Mouse (Mus musculus) common myeloid progenitor, adult 5-6 weeks (primary cell): ENCODE data around the gene Cela3b. TPM values are rescaled to one million over a fixed set of nuclear protein-coding genes. Genes with fewer than 3 reads are reported as not detected.
A peak's percentile ranks its signal among the peaks of the same experiment; 100 is the strongest.
"Not testable (repeated sequence)": the region's sequence is repeated elsewhere in the genome, so short reads cannot be mapped to it uniquely, and the experiment has no call there.

Experiments used
- ATAC-seq: replicated peaks from 2 replicates; pipeline ENCODE4 v1.8.0; 2016; ENCODE audit warnings: low read depth, mild to moderate bottlenecking, moderate TSS enrichment, inconsistent platforms; ENCODE audit not compliant: poor library complexity, severe bottlenecking
- total RNA-seq: library from RNA; stranded (forward); fragments of 200-1000, 187-1606 nt; gene quantifications from 2 replicates; pipeline ENCODE4 v1.2.3, GENCODE M21; 2017

Cela3b gene
- total RNA-seq, 1 experiment from 2014 or later, result not detected

DNA sequence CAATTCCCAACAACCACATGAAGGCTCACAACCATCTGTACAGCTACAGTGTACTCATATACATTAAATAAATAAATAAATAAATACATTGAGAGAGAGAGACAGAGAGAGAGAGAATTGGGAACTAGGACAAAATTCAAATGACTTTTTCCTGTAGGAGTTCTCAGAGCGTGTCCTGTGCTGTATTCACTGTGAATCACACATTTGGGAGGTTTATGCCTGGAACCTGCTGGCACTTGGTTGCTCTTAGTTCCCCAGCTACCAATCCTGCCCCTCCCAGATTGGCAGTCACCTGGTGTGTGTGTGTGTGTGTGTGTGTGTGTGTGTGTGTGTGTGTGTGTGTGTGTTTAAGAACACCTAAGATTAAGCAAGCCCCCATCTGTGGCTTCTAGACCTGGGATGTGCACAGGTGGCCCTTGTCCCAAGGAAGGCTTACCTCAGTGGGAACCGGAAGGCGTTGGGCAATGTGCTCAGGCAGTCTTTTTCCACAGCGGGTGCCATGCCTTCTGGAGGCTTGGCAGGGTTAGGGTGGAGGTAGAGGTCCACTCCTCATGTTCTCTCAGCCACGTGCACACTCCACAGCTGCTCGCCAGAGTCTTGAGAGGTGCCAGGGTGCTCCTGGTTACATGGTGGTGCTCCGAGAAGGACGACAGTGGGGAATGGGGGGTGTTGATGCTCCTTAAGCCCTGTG, 6.8 kb upstream of the Cela3b start:
- ATAC-seq, result no peak

DNA sequence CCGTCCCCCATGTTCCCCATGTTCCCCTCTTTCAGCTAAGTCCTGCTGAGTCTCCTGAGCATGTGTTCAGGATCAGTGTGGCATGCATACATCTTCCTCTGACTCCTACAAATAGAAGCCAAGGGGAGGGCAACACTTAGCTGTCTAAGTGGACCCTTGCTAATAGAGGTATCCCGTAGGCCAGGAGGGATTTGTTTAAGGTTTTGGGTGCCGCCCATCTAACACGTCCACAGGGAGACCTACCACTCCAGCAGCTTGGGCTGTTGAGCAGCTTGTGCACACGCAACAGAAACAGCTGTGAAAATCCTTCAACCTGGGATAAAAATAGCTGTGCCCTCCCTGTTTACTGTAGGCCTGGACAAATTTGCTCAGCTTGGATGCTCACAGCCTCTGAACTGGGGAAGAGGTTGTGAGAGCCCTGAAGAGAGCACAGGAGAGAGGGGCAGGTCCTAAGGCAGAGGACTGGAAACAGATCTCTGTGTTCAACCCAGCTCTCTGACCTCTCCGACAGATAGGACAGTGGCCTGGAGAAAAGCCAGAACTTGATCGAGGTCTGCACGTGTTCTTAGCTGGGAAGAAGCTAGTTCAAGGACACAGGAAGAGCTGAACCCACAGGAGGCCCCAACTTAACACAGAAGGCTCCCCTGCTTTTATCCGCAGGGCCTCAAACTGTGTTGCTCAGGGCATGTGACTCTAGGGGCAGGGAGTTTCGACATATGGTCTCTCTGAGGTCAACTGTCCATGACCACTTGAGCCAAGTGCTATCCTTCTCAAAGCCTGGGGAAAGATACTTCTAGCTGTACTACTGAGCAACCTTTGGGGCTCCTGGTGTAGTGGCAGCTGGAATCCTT, 2.6 kb upstream of the Cela3b start:
- not testable (repeated sequence) for ATAC-seq

DNA sequence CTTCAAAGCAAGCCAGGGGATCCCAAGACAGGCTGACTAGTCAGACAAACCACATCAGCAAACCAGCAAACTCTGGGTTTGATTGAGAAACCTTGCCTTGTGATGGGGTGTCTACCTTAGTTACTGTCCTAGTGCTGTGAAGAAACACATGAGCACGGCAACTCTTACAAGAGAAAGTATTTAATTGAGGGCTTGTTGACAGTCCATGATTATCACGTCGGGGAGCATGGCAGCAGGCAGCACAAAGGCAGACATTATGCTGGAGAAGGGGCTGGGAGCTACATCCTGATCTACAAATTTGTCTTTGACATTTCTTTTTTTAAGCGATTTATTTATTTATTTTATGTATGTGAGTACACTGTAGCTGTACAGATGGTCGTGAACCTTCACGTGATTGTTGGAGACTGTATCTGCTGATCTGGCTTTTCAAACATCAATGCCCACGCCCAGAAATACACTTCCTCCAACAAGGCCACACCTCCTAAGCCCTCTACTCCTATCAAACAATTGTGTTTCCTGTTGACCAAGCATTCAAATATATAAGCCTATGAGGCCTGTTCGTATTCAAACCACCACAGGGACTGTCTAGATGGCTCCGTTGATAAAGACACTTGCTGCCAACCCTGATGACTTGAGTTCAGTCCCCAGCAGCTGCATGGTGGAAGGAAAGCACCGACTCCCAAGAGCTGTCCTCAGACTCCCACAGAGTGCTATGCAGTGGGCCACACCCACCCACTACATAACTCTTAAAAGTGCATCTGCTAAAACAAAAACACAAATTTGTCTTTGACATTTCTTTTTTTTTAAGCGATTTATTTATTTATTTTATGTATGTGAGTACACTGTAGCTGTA, 12.4 kb downstream of the Cela3b start:
- peak; percentile 76 for ATAC-seq

DNA sequence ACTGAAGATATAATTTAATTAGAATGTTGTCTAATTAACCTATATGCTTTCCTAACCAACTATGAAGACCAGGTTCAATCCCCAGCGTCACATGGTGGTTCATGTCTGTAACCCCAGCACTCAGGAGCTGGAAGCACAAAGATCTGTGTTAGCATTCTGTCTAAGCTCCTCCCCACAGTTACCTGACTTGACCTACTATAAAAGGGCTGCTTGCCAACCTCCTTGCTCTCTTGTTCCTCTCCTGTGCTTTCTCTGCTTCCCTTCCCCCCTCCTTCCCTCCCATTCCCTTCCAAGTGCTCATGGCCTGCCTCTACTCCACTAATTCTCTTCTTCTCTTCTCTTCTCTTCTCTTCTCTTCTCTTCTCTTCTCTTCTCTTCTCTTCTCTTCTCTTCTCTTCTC, 15.4 kb downstream of the Cela3b start:
- ATAC-seq, result no peak

DNA sequence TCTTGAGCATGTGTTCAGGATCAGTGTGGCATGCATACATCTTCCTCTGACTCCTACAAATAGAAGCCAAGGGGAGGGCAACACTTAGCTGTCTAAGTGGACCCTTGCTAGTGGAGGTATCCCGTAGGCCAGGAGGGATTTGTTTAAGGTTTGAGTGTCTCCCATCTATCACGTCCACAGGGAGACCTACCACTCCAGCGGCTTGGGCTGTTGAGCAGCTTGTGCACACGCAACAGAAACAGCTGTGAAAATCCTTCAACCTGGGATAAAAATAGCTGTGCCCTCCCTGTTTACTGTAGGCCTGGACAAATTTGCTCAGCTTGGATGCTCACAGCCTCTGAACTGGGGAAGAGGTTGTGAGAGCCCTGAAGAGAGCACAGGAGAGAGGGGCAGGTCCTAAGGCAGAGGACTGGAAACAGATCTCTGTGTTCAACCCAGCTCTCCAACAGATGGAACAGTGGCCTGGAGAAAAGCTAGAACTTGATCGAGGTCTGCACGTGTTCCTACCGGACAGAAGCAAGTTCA, 18.1 kb downstream of the Cela3b start:
- not testable (repeated sequence) for ATAC-seq

DNA sequence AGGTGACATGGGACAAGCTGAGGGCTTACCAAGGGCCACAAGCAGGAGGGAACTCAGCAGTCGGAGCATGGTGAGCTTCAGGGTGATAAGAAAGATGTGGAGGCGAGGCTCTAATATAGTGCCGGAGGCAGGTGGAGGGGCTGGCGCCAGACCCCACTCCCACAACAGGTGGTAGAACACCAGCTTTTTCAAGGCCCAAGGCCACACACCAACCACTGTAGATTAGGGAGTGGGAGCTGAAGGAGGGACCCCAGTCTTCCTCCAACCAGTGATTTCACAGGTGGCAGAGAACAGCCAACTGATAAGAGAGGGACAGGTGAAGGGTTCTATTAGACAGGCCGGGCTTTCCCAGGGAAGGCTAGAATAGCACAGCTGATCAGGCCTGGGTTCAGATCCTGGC, 20.6 kb downstream of the Cela3b start, which contains the start of gene Cela3a:
TSS of gene Cela3a (minus strand) at position 101 of the 400 bp plus-strand sequence.
- no peak for ATAC-seq

DNA sequence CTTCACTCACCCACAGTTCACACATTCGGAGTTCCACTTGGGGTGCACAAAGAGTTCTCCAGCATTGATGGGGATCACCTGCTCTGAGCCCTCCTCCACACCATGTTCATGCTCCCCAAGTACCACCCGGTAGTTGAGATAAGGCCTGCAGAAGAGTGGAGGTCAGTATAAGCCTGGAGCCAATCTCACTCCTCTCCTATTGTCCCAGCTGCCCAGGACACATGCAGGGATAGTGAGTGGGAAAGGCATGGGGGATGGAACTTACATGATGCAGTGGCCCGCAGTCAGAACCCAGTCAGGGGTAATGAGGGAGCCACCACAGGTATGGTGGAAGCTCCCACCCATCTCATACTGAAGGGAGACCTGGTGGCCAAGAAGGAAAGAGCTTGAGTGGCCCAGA, 24.8 kb downstream of the Cela3b start:
- ATAC-seq, result no peak

DNA sequence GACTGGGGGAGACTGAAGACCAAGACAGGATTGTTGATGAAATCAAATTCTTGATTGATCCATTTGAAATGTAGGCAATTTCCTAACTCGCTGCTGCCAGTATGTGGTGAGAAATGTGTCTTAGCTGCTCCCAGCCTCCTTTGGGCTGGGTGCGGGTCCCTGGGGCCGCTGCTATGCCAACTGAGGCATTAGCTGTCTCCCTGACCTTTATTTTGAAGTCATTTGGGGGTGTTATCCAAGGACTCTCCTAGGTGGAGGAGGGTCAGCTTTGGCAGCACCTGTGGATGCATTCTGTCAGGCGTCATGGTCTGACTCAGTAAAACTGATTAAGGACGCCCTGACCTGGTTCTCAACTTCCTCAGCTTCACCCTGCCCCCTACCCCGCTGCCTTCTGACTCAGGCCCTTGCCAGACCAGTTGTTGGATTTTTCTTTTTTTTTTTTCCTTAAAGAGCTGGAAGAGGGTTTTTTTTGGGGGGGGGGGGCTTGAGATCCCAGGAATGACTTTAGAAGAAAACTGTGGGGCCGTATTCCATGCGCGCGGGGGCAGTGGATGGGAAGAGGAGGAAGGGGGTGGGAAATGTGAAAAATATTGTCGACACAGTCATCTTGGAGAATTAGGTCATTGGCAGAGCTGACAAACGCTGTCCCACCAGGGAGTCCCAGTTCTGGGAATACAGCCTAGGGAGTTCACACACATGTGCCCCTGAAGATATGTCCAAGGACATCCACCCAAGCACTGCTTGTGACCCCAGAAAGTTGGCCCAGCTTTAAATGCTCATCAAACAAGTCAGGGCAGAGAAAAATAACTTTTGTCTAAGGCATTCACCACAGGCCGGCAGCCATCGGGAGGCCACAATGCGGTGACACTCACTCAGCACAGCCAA, 33.5 kb downstream of the Cela3b start:
- ATAC-seq, result no peak

DNA sequence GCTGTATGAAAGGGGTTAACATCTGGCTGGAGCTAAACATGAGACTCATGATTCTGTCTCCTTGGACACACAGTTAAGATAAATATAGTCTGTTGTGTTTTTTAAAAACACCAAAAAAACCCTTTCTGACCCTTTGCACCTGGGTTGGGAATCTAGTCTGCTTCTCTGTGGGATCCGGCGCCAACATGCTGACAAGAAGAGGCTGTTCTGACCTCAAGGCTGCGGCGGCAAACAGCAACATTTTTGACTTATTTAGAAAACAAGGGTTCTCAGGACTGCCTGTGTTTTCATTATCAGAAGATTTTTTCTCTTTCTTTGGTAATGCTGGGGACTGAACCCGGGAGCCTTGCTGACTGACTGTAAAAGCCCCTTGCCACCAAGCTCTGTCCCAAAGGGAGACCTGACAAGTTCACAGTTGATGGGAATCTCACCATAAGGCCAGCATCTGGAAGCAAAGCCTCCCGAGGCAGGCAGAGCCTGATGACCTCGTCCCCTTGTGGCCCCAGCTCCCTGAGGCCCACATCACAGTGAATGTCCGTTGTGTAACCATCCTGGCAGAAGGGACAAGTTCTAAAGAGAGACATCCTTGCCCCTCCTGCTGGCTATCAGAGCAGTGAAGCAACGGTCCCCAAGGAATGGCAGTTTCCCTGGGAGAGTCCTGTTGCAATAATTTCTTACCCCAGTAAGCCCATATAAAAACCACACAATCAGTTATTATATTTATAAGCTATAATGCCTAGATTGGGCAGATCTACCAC, 36.8 kb downstream of the Cela3b start:
- ATAC-seq, result no peak

DNA sequence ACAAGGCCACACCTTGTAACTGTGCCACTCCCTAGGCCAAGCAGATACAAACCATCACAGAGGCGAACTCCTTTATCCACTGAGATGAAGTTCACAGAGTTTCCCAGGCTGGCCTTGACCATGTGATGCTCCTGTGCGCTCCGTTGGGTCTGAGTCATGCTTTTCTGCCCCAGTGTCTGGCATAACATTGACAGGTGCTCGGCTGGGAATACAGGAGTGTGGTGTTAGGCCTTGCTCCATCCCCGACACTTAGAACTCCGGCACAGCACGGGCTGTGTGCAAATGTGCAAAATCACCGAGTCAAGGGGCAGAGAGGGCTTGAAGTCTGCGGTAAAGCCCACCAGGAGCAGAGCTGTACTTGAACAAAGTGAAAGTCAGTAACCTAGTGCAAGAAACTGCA, 37.5 kb downstream of the Cela3b start:
- no peak for ATAC-seq

DNA sequence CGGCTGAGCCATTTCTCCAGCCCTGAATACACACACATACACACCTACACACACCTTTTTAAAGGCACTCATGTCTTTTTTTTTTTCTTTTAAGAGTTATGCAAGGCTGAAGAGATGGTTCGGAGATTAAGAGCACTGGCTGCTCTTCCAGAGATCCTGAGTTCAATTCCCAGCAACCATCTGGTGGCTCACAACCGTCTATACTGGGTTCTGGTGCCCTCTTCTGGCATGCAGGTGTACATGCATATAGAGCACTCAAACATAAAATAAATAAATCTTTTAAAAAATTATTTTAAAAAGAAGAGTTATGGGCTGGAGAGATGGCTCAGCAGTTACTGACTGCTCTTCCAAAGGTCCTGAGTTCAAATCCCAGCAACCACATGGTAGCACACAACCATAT, 39.1 kb downstream of the Cela3b start:
- no peak for ATAC-seq

DNA sequence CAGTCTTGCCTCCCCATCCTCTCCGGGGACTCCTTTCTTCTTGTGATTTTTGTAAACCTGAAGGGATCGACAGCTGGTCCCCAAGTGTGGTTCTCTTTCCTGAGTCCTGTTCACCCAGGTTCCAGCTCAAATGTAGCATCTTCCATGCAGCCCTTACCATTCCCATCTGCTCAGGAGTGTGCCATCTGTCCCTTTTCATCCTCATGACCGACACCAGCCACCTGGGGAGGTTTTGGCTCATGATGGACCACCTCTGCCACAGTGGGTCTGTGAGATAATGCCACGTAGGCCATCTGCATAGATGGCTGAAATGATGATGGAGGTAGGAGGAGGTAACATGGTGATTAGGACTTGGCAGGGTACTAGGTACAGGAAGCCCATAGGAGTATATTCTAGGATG, 40.1 kb downstream of the Cela3b start:
- ATAC-seq, result no peak

DNA sequence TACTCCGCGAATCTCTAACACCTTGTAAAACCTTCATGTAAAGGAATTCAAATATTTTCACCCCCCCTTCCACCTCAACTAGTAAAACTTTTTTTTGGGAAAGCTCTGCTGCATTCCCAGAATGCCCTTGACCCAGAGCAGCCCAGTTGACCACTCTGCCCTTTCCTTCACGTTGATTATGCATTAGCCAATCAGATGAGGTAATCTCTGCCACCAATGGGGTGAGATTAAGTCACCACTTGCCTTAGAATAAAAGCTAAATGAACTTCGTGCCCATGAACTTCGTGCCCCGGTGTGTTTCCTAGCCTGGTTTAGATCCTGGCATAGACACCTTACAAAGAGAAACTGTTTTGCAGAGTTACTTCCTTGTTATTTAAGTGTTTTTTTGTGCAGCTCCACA, 41.4 kb downstream of the Cela3b start:
- 0 out of 2 replicates have a peak, but pooled peaks have one; percentile 18 for ATAC-seq

DNA sequence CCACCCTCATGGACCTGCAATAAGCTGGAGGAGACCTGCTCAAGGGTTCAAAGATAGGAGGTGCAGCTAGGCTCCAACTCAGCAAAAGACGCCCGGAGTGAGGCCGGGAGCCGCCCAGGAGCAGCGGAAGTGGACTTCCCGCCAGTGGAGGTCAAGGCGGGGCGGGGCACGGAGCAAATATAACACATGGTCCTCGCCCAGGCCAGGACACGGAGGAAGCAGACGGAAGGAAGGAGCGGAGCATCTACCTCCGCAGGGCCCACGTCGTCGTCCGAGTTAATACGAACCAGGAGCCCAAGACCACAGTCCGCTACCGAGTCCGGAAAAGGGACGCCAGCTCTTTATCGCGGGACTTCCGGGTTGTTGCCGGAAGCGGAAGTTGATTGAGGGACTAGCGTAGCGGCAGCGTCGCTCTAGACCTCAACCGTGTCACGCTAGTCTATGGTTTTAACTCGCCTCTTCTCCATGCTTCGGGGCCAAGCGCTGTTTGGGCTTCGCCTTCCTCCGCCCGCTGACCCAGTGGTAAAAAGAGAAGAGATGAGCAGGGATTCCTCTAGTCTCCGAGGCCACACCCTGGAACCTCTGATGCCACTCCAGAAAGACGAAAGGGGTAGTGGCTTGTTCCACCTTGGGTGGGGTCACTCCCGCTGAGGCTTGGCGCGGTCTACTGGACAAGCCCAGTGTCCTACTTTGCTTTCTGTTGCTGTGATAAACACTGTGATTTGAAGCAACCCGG, 42.1 kb downstream of the Cela3b start:
- ATAC-seq, result peak; percentile 89

DNA sequence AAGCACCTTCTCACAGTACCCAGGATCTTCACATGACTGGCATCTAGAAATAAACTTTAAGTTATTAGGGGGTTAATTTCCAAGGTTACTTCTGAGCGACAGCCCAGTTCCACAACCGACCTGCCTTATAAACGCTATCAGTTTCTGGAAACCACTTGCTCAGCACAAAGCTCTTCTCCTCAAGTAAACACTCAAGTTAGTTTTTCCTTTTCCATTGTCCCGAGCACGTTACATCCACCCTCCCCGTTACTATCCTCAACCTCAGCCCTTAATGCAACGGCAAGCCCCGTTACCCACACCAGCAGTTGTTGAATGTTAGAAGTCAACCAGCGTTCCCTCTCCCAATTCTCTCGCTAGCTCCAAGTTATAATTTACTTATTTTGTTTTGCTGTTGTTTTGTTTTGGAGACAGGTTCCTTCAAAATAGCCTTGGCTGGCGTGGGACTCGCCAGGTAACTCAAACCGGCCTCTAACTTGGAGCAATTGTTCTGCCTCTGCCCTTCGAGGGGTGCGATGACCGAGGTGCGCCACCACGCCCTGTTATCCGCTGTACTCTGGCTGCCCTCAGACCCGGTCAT, 42.8 kb downstream of the Cela3b start:
- ATAC-seq, result no peak

DNA sequence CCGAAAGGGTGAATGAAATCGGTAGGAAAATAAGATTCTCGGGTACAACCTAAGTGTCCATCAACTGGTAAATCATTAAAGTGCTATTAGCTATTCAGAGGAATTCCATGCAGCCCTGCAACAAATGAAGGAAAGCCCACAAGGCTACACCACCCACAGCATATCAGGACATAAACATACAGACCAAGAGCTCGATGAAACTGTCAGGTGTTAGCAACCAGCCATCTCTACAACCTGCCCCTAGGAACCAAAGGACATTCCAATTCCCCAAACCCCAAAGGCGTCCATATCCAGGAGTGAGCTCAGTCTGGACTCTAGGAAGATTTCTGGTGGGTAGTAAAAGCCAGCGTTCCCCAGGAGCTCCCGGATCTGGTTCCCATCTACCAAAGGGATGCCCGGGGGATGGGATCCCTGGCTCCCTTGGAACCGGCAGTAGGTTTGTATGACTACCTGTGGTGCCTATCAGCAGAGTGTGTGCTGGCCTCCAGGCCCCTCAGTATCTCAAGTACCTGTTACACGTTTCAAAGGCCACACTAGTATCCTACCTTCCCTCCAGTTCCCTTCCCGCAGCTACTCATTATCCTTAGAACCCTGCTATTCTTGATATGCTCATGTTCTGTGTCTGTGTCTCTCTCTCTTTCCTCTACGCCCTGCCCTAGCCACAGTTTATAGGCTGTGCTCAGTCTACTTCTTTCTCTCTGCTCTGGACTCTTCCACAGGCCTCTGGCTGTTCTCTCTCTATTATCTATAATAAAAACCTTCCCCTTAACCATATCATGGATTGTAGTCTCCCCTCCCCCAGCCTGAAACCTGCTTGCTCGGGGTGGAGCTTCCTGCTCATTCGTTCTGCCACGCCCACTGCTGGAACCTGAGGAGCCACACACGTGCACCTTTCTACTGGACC, 49.4 kb downstream of the Cela3b start:
- peak; percentile 89 for ATAC-seq
